Mouse (Mus musculus): Measurements from ENCODE around the gene Gm16867.
"Not testable (repeated sequence)": the region's sequence is repeated elsewhere in the genome, so short reads cannot be mapped to it uniquely, and the experiment has no call there.

Gene Gm16867

GRCm38 (mm10) chr14:69503174-69503573 lies at the start of gene Gm16867:
TSS of gene Gm16867 (minus strand) at chr14:69503362.
- DNase-seq = not testable (repeated sequence)

GRCm38 (mm10) chr14:69547310-69547709 lies 44.1 kb upstream of the Gm16867 start:
- DNase-seq = not testable (repeated sequence)

GRCm38 (mm10) chr14:69545052-69545451 lies 41.9 kb upstream of the Gm16867 start:
- not testable (repeated sequence) for DNase-seq

- not testable (repeated sequence) for DNase-seq
These were observed 40.9 kb upstream of the Gm16867 start for GRCm38 (mm10) chr14:69544033-69544432.

GRCm38 (mm10) chr14:69542695-69543094 lies 39.5 kb upstream of the Gm16867 start:
- DNase-seq = not testable (repeated sequence)

- DNase-seq = not testable (repeated sequence)
These were observed 37.0 kb upstream of the Gm16867 start for GRCm38 (mm10) chr14:69540113-69540512.

GRCm38 (mm10) chr14:69536539-69536938 lies 33.4 kb upstream of the Gm16867 start:
- not testable (repeated sequence) for DNase-seq

- DNase-seq = not testable (repeated sequence)
These were observed 23.0 kb upstream of the Gm16867 start for GRCm38 (mm10) chr14:69526202-69526601.

- not testable (repeated sequence) for DNase-seq
These were observed 19.8 kb upstream of the Gm16867 start for GRCm38 (mm10) chr14:69523001-69523400.

- not testable (repeated sequence) for DNase-seq
These were observed 17.6 kb upstream of the Gm16867 start for GRCm38 (mm10) chr14:69520810-69521209.

- DNase-seq = not testable (repeated sequence)
These were observed 9.3 kb upstream of the Gm16867 start, which contains the start of gene Gm27179 for GRCm38 (mm10) chr14:69512449-69512848. TSS of gene Gm27179 (minus strand) at chr14:69512549.

- not testable (repeated sequence) for DNase-seq
These were observed 3.8 kb upstream of the Gm16867 start for GRCm38 (mm10) chr14:69507000-69507399.

- not testable (repeated sequence) for DNase-seq
These were observed 567 bp downstream of the Gm16867 start for GRCm38 (mm10) chr14:69502440-69503150.

- not testable (repeated sequence) for DNase-seq
These were observed 6.9 kb downstream of the Gm16867 start for GRCm38 (mm10) chr14:69496259-69496658.

- DNase-seq = not testable (repeated sequence)
These were observed 8.2 kb downstream of the Gm16867 start for GRCm38 (mm10) chr14:69494946-69495345.

- DNase-seq = not testable (repeated sequence)
These were observed 8.6 kb downstream of the Gm16867 start for GRCm38 (mm10) chr14:69494522-69494921.

- not testable (repeated sequence) for DNase-seq
These were observed 15.2 kb downstream of the Gm16867 start for GRCm38 (mm10) chr14:69488001-69488400.

GRCm38 (mm10) chr14:69485466-69486135 lies 17.6 kb downstream of the Gm16867 start:
- not testable (repeated sequence) for DNase-seq

- DNase-seq = not testable (repeated sequence)
These were observed 29.1 kb downstream of the Gm16867 start for GRCm38 (mm10) chr14:69473941-69474646.

GRCm38 (mm10) chr14:69473322-69473721 lies 29.8 kb downstream of the Gm16867 start:
- DNase-seq = not testable (repeated sequence)

GRCm38 (mm10) chr14:69470122-69470708 lies 32.9 kb downstream of the Gm16867 start:
- DNase-seq = not testable (repeated sequence)

GRCm38 (mm10) chr14:69467612-69468366 lies 35.4 kb downstream of the Gm16867 start:
- not testable (repeated sequence) for DNase-seq
